Comparison of ENCODE assay signal across 8 mouse cellular contexts in the genomic region with DNA sequence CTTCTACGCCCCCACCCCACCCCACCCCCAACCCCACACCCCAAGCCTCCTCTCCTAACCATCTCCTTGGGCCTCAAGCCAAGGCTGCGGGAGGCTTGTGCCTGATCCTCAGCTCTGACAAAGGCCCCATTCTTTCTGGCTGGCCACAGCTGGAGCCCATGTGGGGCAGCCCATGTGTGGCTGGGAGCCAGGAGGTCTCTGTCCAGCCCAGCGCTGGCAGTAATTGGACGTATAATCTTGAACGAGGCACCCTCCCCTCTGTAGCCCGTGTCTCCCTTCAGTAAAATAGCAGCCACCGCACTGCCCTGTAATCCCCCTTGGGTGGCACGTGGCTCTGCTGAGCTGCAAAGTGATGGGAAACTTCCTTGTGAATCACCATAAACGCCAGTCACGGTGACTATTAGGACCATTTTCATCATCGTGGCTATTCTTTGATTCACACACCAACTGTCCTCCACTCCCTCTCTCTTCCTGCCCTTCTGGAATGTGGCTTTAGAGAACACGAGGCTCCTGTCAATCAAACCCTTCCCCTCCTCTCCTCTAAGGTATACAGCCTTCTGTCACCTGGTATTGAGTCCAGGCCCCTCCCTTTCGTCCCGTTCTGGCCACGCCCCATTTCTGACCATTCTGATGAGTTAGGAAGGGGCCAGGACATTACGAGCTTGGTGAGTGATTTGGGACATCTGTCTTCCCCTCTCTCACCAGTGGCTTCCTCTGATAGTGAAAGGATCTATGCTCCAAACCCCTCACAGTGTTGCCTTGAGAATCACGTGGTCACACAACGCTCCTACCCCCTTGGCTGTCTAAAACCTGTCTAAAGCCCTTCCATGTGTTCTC. TPM values are rescaled to one million over a fixed set of nuclear protein-coding genes. Genes with fewer than 3 reads are reported as not detected.
DNase-seq lines count a peak whose midpoint lies in the region; ATAC-seq and TF ChIP-seq lines count a peak whose summit lies in the region.

No protein-coding gene starts in this region.

- H3K4me3 ChIP-seq in liver, embryonic 11.5 days (ENCODE audit: low read depth, low read length): no peak overlapping the region
- H3K4me3 ChIP-seq in hindbrain, embryonic 10.5 days: peak overlapping the region; percentile 21; the same call in 1 of the 2 replicates
- H3K4me3 ChIP-seq in midbrain, embryonic 11.5 days (ENCODE audit: low read depth, low read length): no peak overlapping the region
- H3K4me3 ChIP-seq in gastrocnemius, adult 2 months: no peak overlapping the region

- H3K27ac ChIP-seq in liver, embryonic 11.5 days (ENCODE audit: low read depth, low read length): no peak overlapping the region
- H3K27ac ChIP-seq in hindbrain, embryonic 10.5 days: peak overlapping the region; percentile 80
- H3K27ac ChIP-seq in midbrain, embryonic 11.5 days (ENCODE audit: low read depth, low read length): no peak overlapping the region
- no peak overlapping the region for H3K27ac ChIP-seq in gastrocnemius, adult 2 months

- no peaks in the 10 kb centered on the region for H3K9me3 ChIP-seq in liver, embryonic 11.5 days (ENCODE audit: control insufficient read depth, low read length)
- H3K9me3 ChIP-seq in hindbrain, embryonic 10.5 days: no peaks in the 10 kb centered on the region
- H3K9me3 ChIP-seq in midbrain, embryonic 11.5 days (ENCODE audit: control insufficient read depth, low read length): no peaks in the 10 kb centered on the region

- no peak for TF ChIP-seq CTCF in brain, embryonic 14.5 days (IDR thresholded peaks at IDR 0.05; ENCODE audit: borderline replicate concordance, extremely low read depth, insufficient read depth, insufficient read length)
- TF ChIP-seq CTCF in gastrocnemius, adult 2 months (IDR thresholded peaks at IDR 0.05): no peak

- no peak overlapping the region for H3K9ac ChIP-seq in liver, embryonic 11.5 days (ENCODE audit: low read depth, low read length)
- H3K9ac ChIP-seq in midbrain, embryonic 11.5 days (ENCODE audit: low read length): no peak overlapping the region

- 25% methylated on average over 18 of the region's 18 CpGs for WGBS in liver, embryonic 11.5 days
- WGBS in hindbrain, embryonic 10.5 days: 12% methylated on average over 18 of the region's 18 CpGs
- 10% methylated on average over 18 of the region's 18 CpGs for WGBS in midbrain, embryonic 11.5 days

- intact Hi-C loops in gastrocnemius, adult 2 months (cut with DNase I): loop anchor here (5.0 kb wide), 2 partner anchors 254 to 284 kb away; no protein-coding TSS in a partner anchor

- TF ChIP-seq POLR2A in brain, embryonic 14.5 days (IDR thresholded peaks at IDR 0.05; ENCODE audit: borderline replicate concordance, extremely low read depth, insufficient read depth, insufficient read length, poor library complexity, severe bottlenecking): no peak

- H3K4me2 ChIP-seq in liver, embryonic 11.5 days: no peak overlapping the region
- H3K4me2 ChIP-seq in midbrain, embryonic 11.5 days: peak overlapping the region; percentile 23; the same call in 1 of the 2 replicates

- peaks cover 28% of the 10 kb centered on the region for H3K27me3 ChIP-seq in liver, embryonic 11.5 days (replicated peaks; ENCODE audit: control insufficient read depth, insufficient read depth, low read length)
- H3K27me3 ChIP-seq in hindbrain, embryonic 10.5 days (ENCODE audit: insufficient read depth, poor library complexity, severe bottlenecking): peaks cover 53% of the 10 kb centered on the region
- H3K27me3 ChIP-seq in midbrain, embryonic 11.5 days (ENCODE audit: control insufficient read depth, insufficient read depth, low read length): peaks cover 31% of the 10 kb centered on the region

- peak; percentile 19 for DNase-seq in liver
- no peak for DNase-seq in liver, embryonic 11.5 days (ENCODE audit: low spot score)
- peak; percentile 88 for DNase-seq in brain, embryonic 14.5 days (ENCODE audit: low read depth)
- peak; percentile 72 for DNase-seq in hindbrain, embryonic 10.5 days (ENCODE audit: low spot score)
- DNase-seq in midbrain, embryonic 11.5 days (ENCODE audit: low spot score, missing footprints): peak; percentile 91
- no peak for DNase-seq in ovary, postnatal 36 days (ENCODE audit: low spot score)
- DNase-seq in adrenal gland, adult 8-10 months: no peak
- DNase-seq in gastrocnemius, adult 2 months: no peak

- no peaks in the 10 kb centered on the region; the same call in 1 of the 2 replicates for H3K4me1 ChIP-seq in liver, embryonic 11.5 days (replicated peaks; ENCODE audit: control insufficient read depth, insufficient read depth, low read length)
- H3K4me1 ChIP-seq in hindbrain, embryonic 10.5 days (replicated peaks): peaks cover 28% of the 10 kb centered on the region
- H3K4me1 ChIP-seq in midbrain, embryonic 11.5 days (ENCODE audit: control insufficient read depth, insufficient read depth, low read length): peaks cover 11% of the 10 kb centered on the region

- H3K36me3 ChIP-seq in liver, embryonic 11.5 days (ENCODE audit: control insufficient read depth, insufficient read depth, low read length): no peaks in the 10 kb centered on the region
- H3K36me3 ChIP-seq in hindbrain, embryonic 10.5 days: no peaks in the 10 kb centered on the region
- H3K36me3 ChIP-seq in midbrain, embryonic 11.5 days (ENCODE audit: control insufficient read depth, insufficient read depth, low read length): no peaks in the 10 kb centered on the region

- no peak for ATAC-seq in liver, embryonic 11.5 days (replicated peaks; ENCODE audit: low FRiP score)
- ATAC-seq in midbrain, embryonic 11.5 days (ENCODE audit: low FRiP score): peak; percentile 72

RNA-seq across cellular contexts. Expression of a gene that starts 2.8 kb away (rescaled TPM):
- polyA plus RNA-seq in liver, embryonic 11.5 days (2014; fragmentation: Nextera tagmentation; extraction: Ambion mirVana): 9.4 and 11.6 TPM in 2 replicates
- 0.22 TPM in 1 of 2 replicates, not detected in the other for polyA plus RNA-seq in brain, embryonic 14.5 days (2012; rRNA removed)
- 0.31 TPM in 1 of 2 replicates, not detected in the other for polyA plus RNA-seq in hindbrain, embryonic 10.5 days (2016; fragmentation: Nextera tagmentation; extraction: Ambion mirVana)
- 0.37 and 0.52 TPM in 2 replicates for polyA plus RNA-seq in midbrain, embryonic 11.5 days (2014; fragmentation: Nextera tagmentation; extraction: Ambion mirVana)
- 10 to 100 TPM in 3 of 4 experiments, 1 to 10 TPM in 1; 8.5 to 24.2 (median 22.2) TPM for total RNA-seq in adrenal gland, adult 8-10 months (2022)
- total RNA-seq in gastrocnemius, adult 2 months (2021): under 1 TPM in 1 of 2 experiments, not detected in 1; 0.45 TPM

RNA-seq across cellular contexts. Expression of a gene that starts 16.8 kb away (rescaled TPM):
- polyA plus RNA-seq in liver, embryonic 11.5 days (2014; fragmentation: Nextera tagmentation; extraction: Ambion mirVana): 0.04 and 0.12 TPM in 2 replicates
- polyA plus RNA-seq in brain, embryonic 14.5 days (2012; rRNA removed): 0.04 and 0.10 TPM in 2 replicates
- polyA plus RNA-seq in hindbrain, embryonic 10.5 days (2016; fragmentation: Nextera tagmentation; extraction: Ambion mirVana): 0.02 TPM in 1 of 2 replicates, not detected in the other
- polyA plus RNA-seq in midbrain, embryonic 11.5 days (2014; fragmentation: Nextera tagmentation; extraction: Ambion mirVana): not detected in 2 replicates
- total RNA-seq in adrenal gland, adult 8-10 months (2022): not detected
- total RNA-seq in gastrocnemius, adult 2 months (2021): not detected

RNA-seq across cellular contexts. Expression of a gene that starts 18.8 kb away (rescaled TPM):
- 0.14 and 0.32 TPM in 2 replicates for polyA plus RNA-seq in liver, embryonic 11.5 days (2014; fragmentation: Nextera tagmentation; extraction: Ambion mirVana)
- polyA plus RNA-seq in brain, embryonic 14.5 days (2012; rRNA removed): 1.8 and 2.5 TPM in 2 replicates
- 0.35 and 0.72 TPM in 2 replicates for polyA plus RNA-seq in hindbrain, embryonic 10.5 days (2016; fragmentation: Nextera tagmentation; extraction: Ambion mirVana)
- polyA plus RNA-seq in midbrain, embryonic 11.5 days (2014; fragmentation: Nextera tagmentation; extraction: Ambion mirVana): 0.10 and 0.23 TPM in 2 replicates
- total RNA-seq in adrenal gland, adult 8-10 months (2022): under 1 TPM; 0.38 to 0.81 (median 0.67) TPM
- 1 to 10 TPM in 1 of 2 experiments, under 1 TPM in 1; 0.56 to 1.7 TPM for total RNA-seq in gastrocnemius, adult 2 months (2021)

RNA-seq across cellular contexts. Expression of a gene that starts 53.6 kb away (rescaled TPM):
- not detected in 2 replicates for polyA plus RNA-seq in liver, embryonic 11.5 days (2014; fragmentation: Nextera tagmentation; extraction: Ambion mirVana)
- polyA plus RNA-seq in brain, embryonic 14.5 days (2012; rRNA removed): not detected in 2 replicates
- not detected in 2 replicates for polyA plus RNA-seq in hindbrain, embryonic 10.5 days (2016; fragmentation: Nextera tagmentation; extraction: Ambion mirVana)
- polyA plus RNA-seq in midbrain, embryonic 11.5 days (2014; fragmentation: Nextera tagmentation; extraction: Ambion mirVana): not detected in 2 replicates
- total RNA-seq in adrenal gland, adult 8-10 months (2022): 1 to 10 TPM in 3 of 4 experiments, under 1 TPM in 1; 0.51 to 2.4 (median 2.3) TPM
- not detected for total RNA-seq in gastrocnemius, adult 2 months (2021)

RNA-seq across cellular contexts. Expression of a gene that starts 57.5 kb away (rescaled TPM):
- 38.9 and 39.2 TPM in 2 replicates for polyA plus RNA-seq in liver, embryonic 11.5 days (2014; fragmentation: Nextera tagmentation; extraction: Ambion mirVana)
- polyA plus RNA-seq in brain, embryonic 14.5 days (2012; rRNA removed): 2.3 and 3.7 TPM in 2 replicates
- polyA plus RNA-seq in hindbrain, embryonic 10.5 days (2016; fragmentation: Nextera tagmentation; extraction: Ambion mirVana): 14.8 and 18.0 TPM in 2 replicates
- 9.7 and 9.9 TPM in 2 replicates for polyA plus RNA-seq in midbrain, embryonic 11.5 days (2014; fragmentation: Nextera tagmentation; extraction: Ambion mirVana)
- total RNA-seq in adrenal gland, adult 8-10 months (2022): 100 to 1,000 TPM in 2 of 4 experiments, 10 to 100 TPM in 2; 89.0 to 114 (median 105) TPM
- 10 to 100 TPM; 39.8 to 95.4 TPM for total RNA-seq in gastrocnemius, adult 2 months (2021)

Comparison
In these comparisons a context has a peak if more than half of its experiments do, and no peak if none do; other contexts are left out.
1. DNase-seq: peak in liver (single experiment), brain, embryonic 14.5 days (single experiment), hindbrain, embryonic 10.5 days (single experiment) and midbrain, embryonic 11.5 days (single experiment); none in liver, embryonic 11.5 days (single experiment), ovary, postnatal 36 days (single experiment), adrenal gland, adult 8-10 months (single experiment) and gastrocnemius, adult 2 months (single experiment).